Mouse (Mus musculus) spleen, adult 2 months (tissue): ENCODE results near the gene Mrps10.

ENCODE experiments used
- CTCF ChIP-seq: fragments of 200-500 bp; IDR thresholded peaks from 2 replicates; pipeline ENCODE4 v1.5.1; 2011; ENCODE audit warnings: mild to moderate bottlenecking, inconsistent platforms; ENCODE audit not compliant: insufficient read depth, insufficient read length, insufficient replicate concordance; ENCODE audit errors: extremely low read depth
- POLR2A ChIP-seq: fragments of 200-500 bp; IDR thresholded peaks from 2 replicates; pipeline ENCODE4 v1.6.1; 2011; ENCODE audit warnings: low read depth, low read length, inconsistent platforms

DNA sequence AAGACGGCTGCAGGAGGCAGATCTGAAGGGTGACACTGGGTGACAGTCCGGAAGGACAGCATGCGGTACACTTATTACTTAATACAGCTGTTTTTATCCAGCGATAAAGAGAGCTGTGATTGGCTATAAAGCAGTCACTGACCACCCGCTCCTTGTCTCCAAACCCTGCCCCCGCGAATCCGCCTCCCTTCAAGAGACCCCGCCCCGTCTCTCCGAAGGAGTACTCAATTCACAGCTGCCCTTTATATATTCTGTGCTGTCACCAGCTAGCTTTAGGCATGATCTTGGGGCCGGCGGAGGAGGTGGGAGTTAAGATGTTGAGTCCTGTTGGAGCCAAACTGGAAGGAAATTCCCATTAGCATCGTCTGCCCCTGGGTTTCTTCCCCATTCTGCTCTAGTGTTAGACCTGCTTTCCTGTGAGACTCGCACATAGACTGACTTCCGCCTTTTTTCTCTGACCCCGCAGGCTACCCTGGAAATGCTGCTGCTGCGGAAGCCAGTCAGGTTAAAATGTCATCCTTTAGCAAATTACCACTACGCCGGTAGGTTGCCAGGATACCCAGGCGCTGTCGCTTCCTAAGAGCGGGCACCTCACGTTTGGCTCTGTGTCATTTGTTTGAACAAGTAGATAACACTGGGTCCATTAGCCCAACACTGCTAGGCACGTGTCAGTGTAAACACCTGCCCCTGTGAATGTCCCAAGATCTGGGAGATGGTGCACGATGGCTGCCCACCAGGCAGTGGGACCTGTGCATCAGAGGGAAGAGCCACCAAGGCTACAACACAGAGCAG is 39.9 kb upstream of the Mrps10 start:
- no peak for TF ChIP-seq POLR2A
- no peak for TF ChIP-seq CTCF
